Mouse (Mus musculus) cerebellum, adult 9-10 months (tissue): ENCODE results near the gene Fam208b.
"Not testable (repeated sequence)": the region's sequence is repeated elsewhere in the genome, so short reads cannot be mapped to it uniquely, and the experiment has no call there.

Experiments used
- DNase-seq: peaks from one replicate; pipeline ENCODE4 v3.0.0; 2022

Gene Fam208b

DNA sequence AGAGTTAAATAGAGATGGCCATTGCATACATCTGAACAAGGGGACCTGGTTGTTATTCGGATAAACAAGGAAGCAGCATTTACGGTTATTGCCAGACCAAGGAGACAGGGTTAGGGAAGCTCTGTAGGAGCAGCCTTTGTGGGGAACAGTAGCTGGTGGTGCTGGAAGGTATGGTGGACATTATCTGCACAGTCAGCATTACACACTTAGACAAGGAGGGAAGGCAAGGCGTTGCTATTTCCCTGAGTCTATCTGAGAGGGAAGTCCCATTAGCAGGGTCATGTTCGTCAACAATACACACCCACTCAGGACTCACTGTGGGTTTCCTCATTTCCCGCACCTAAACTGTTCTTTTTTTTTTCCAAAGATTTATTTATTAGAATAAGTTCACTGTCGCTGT, 63.1 kb downstream of the Fam208b start:
- no peak for DNase-seq

DNA sequence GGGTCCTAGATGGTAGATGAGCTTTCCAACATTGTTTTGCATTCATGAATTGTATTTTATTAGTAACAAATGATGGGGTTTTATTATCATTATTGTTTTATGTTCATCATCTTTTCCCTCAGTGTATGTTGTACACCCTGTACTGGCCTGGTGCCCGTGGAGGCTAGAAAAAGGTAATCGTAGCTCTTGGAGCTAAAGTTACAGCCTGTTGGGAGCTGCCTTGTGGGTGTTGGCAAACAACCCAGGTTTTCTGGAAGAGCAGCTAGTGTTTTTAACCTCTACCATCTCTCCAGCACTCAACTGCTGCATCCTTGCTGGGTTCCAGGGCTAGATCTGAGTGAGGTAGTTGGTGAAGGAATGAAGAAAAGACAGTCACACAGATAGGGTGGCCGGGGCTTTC, 63.5 kb downstream of the Fam208b start:
- peak; percentile 57 for DNase-seq

DNA sequence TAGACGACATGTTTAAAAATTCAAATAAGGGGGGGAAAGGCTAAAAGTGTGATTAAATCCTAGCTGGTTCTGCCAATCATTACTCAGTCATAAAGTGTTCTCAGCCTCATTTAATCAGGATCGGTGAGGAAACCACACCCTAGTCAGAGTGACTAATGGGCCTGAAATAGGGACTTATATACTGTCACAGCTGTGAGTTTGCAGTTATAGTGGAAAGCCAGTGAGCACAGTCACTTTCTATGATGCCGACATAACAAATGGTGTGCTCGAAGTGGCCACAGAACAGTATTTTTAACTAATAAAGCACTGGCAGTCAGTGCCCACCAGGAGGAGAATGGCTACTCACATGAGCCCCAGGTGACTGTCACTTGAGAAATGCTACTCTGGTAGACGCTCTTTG, 66.0 kb downstream of the Fam208b start:
- DNase-seq, result no peak

DNA sequence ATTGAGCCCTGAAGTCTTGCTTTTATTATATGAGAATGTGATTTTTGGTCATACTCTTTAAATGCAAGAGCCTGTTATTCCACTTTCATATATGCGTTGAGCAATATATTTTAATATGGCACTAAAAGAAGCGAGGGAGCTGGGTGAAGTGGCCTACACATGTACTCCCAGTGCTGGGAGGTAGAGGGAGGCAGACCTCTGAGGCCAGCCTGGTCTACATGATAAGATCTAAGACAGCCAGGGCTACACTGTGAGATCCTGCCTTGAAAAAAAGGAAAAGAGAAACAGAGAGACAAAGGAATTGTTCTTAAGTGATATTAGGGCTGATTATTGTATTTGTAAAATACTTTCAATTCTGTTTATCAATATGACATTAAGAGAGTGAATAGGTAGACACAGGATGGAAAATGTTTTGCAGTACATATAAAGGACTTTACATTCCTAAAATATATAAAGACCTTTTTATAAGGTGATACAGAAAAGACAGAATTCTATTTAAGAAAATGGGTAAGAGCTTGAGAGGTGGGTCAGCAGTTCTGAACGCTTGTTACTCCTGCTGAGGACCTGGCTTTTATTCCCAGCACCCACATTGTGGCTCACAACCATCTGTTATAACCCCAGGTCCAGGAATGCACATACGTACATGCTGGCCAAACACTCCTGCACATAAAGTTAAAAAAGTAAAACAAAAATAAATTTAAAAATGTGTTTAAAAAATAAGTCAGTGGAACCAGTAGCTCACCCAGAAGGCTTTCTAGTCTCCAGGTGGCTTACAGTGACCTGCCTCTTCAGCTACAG, 66.6 kb downstream of the Fam208b start:
- peak; percentile 59 for DNase-seq

DNA sequence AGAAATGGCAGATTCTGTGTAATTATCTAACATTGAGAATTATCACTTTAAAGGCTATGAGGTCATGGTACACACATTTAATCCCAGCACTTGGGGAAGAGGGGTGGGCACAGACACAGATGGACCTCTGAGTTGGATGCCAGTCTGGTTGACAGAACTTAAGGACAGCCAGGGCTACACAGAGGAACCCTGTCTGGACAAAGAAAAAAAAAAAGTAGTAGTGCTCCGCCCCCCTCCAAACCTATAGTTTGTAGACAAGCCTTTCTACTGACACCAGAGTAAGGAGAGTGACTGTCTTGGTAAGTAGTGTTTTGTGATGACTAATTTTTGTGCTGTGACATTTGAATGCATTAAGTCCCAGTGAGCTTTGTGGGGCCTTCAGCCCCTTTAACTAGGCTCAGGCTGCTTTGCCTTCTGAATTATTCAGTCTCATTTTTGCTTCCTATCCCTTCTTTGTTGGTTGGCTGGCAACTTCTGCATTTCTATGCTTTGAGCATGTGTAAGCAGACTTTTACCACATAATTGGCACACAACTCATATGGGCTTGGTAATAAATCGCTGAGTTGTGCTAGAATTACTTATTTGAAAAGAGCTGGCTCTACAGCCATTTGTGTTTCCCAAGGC, 69.6 kb downstream of the Fam208b start:
- DNase-seq, result no peak

DNA sequence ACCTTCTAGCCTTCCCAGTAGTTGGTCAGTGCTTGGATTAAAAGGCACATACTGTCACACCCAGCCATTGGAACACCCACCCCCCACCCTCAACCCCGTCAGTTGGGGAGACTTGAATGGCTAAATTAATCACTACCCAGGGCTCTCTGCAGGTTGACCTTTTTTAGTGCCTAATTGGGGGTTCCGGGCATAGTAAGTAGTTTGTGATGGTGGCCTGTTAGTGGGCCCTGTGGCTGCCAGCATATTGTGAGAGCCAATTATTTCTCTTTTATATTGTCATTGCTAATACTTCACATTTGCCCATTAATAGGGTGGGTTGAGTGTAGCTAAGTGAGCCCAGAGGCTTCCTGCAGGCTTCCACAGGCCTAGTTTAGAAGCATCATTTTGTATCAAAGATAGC, 70.7 kb downstream of the Fam208b start:
- DNase-seq, result no peak

DNA sequence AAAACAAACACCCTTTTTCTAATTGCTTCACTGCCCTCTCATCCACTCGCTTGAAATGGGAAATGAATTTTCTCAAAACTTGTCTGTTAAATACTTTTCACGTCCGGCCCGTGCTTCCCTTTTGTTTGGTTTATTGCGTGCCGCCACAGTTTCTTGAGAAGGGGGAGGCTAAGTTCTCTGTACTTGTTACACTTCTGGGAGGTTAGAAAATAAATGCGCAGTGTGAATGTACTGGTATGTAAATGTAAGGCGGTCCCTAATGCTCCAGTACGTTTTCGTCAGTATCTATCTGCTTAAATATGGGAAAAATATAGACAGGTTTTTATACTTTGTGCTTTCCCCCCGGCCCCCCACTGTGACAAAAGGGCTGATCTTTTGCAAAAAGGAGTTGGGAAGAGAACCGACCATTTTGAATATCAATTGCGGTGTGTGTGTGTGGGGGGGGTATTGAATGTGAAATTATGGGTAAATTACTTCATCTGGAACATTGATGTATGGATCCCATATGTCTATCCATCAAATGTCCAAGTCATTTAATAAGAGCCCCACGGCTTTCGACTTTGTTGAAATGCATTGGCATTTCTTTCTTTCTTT, 71.8 kb downstream of the Fam208b start:
- no peak for DNase-seq

DNA sequence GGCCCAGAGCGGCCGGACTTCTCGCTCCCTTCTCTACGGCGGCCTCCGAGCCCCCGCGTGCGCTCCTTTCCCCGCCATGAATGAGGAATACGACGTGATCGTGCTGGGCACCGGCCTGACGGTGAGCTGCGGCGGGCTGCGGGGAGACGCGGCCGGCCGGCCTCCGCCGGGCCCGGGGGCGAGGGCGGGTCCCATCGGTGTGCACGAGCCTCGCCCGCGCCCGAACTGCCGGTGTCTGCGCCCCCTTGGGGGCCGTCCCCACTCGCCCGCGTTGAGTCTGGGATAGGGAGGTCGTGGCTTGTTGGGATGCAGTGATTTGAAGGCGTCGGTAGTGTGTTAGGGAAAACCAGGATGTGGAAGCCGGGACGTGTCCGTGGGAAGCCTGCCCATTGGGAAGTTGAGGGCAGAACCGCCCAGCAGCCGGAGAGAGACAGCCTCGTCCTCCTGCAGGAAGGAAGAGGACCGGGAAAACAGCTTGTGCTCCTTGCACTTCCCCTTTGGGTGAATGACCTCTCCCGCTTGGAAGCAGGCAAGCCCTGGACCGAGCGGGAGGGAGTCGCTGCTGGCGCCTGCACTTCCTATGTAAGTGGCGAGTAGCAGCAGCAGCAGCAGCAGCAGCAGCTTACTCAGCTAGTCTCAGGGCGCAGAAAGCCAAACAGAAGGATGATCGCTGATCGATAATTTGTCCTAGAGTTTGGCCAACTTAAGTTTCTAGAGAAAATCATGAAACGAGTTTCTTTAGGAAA, 72.5 kb downstream of the Fam208b start:
- peak; percentile 80 for DNase-seq

DNA sequence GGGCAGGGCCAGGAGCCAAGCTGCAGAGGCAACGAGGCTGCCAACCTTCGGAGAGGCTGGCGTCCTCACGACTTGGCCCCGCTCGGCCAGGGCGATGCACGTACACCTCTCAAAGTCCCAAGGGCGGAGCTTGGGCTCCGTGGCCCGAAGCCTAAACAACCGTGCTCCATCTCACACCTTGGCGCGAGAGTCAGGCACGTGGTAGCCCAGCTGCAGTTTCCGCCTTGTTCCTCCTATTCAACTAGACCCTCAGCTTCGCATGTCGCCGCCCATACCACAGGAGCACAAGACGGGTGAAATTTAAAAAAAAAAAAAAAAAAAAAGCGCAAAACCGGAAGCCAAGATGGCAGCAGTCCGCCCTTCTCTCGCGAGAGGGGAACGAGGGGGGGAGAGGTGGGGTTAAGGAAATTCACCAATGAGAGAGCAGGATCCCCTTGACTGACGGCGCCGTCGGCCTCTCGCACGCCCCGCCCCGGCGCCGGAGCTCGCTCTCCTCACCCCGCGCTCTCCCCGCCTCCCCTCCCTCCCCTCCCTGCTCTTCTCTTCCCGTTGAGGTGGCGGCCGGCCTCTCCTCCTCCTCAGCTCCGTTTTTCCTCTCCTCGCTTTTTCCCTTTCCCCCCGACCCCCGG, 73.2 kb downstream of the Fam208b start, which contains the start of gene Gdi2:
Gdi2 (plus strand) TSS at position 470 of the 629 bp plus-strand sequence.
- peak; percentile 94 for DNase-seq

DNA sequence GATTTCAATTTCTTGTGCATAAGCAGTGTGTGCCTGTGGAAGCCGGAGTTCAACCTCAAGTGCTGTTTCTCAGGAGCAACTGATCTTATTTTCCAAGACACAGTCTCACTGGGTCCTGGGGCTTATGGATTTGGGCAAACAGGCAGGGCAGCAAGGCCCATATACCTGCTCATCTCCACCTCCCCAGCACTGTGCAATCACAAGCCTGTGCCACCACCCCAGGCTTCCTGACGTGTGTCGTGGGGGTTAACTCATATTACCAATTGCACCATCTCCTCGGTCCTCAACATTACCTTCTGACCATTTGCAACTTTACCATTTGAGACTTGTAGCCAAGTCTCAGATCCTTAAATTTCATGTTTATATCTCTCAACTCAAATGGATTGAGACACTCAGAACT, 76.8 kb downstream of the Fam208b start:
- no peak for DNase-seq

DNA sequence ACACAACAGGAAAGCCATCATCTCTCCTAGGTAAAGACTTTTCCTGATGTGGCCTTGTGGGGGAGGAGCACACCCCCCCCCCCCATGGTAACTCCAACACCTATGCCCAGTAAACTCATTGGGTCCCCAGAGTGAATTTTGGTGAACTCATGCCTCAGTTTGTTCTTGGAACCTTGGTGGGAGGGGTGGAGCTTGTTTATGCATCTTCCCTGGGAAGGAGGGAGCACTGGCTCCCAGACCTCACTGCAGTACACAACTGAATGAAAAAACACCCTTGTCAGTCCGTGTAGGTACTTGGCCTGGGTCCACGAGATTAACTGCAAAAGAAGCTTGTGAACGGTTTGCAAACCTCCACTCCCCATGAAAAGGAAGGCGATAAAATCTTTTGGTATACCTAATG, 78.5 kb downstream of the Fam208b start:
- no peak for DNase-seq

DNA sequence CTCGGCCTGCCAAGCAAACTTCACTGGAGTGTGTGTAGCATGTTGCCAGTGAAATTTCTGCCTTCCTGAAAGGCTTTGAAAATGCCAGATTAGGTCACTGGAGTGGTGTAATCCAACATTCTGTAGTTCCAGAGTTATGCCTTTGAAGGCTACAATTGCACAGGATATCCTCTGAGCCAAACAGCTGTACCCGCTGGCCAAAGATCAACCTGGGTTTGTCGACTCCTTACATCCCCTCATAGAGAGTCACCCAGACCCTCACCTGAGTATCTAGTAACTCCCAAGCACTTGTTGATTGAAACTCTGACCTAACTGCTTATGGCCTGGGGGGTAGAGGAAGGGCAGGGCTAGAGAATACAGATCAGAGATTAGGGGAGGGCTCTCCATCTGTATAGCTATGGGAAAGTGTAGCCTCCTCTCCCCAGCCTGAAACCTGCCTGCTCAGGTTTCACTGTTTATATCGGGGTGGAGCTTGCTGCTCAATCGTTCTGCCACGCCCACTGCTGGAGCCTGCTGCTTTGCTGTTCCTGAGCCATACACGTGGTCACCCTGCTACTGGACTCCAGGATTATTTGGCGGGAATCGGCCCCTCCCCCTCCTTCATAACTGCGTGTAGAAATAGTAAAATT, 79.1 kb downstream of the Fam208b start:
- no peak for DNase-seq

DNA sequence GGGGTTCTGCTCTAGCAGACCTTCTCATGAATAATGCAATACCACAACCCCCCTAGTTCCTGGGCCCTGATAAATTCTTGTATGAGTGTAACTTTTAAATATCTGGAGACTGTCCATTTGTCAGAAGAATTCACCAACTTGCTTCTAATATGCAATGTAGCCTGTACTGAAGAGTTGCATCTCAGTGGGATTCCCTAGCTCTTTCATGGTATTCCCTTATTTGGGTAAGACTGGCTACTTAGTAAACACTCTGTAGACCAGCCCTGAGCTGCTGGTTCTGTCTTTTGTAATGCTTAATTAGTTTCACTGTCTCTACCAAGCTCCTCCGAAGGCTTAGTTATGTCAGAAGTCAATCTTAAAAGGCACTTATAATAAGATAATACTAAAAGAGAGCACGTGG, 79.7 kb downstream of the Fam208b start:
- DNase-seq, result not testable (repeated sequence)

DNA sequence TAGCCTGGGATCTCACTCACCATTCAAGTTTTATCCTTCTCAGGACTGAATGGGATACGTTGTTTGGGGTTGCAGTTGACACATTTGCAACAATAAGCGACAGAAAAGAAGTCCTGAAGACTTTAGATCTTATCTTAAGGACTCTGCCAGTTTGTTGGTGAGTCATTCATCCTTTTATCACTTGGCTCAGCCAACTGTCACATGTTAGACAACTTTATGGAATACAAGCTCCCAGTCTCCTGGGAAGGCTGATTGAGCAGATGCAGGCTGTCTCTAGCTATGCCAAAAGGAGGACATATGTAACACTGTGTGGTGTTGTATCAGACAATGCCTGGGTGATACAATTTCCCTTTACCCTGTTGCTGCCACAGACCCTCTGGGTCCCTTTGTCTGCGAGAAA, 80.5 kb downstream of the Fam208b start:
- DNase-seq, result no peak

DNA sequence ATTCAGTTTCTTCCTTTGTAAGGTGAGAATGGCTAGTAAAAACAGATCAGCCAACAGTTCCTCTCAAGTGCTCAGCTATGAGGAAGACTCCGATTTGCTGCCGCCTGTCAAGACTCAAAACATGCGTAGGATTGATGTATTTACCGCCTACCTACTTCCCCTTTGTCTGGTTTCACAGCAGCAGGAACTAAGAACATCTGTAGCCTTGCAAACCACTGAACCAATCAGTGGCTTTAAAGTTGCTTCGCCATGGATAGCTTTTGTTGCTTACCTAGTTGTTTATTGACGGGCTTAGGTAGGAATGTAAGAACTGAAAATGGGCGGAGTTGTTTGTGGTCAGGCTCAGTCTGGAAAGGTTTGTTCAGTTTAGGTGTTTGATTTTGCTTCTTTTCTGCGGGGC, 84.6 kb downstream of the Fam208b start:
- no peak for DNase-seq

DNA sequence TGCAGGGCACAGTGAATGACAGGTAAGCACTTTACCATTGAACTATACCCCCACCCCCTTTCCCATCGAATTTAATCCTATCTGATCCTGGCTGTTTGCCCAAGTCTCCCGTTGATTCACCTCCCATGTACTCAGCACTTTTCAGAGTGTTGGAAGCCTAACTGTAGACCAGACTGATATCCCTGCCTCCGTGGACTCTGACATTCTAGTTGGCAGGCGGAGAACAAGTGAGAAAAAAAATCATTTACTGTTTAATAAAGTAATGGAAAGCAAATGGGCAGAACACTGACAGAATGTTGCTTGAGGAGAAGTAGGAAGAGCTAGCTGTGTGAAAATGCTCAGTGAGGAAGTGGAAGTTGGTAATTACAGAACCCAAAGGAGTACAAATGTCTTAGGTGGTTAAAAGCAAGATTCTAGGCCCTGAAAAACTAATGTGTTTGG, 85.3 kb downstream of the Fam208b start:
- DNase-seq, result no peak

DNA sequence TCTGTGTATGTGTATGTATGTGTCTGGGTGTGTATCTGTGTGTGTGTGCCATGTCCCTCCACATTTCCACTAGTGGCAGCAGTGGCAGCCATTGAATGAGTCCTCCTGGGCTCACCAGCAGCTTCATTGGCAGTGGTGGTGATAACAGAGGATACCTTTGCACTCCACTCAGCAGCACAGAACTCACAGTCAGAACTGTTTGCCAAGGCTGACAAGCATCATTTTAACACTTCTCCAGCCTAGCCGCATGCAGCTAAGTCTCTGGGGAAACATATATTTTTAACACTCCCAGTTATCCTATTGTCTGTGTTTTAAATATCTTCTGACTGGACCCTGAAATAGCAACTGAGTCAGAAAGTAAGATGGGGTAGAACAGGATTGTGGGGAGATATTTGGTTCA, 87.0 kb downstream of the Fam208b start:
- no peak for DNase-seq

DNA sequence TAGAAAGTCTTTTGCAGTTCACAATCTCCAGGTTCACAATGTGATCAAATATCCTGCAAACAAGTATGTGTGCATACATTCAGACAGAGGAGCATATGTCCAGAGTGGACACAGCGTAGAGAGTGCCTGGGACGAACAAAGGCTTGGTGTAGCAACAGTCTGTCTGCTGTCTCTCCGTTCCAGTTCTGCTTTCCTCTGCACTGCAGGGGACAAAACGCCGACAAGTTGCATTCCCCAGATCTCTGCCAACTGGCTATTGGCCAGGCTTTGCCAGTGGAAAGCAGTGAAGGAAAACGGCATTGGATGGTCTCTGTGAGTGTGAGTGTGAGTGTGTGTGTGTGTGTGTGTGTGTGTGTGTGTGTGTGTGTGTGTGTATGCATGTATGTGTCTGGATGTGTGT, 87.4 kb downstream of the Fam208b start:
- no peak for DNase-seq

DNA sequence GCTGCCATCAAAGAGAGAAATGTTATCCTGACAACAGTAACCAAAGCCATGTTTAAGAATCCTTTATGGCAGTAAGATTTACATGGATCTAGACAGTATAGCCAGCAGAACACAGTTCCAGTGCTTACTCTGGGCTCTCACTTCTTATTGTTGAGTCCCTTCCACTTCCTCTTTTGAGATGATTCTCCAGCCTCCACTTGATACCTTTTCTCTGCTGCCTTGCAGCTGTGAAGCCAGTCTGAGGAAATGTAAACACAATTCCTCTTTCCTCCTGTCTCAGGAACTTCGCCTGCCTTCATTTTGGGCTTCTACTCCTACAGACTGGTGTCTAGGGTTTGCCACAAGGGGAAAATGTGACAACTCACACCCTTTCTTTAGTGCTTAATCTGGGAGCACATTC, 90.9 kb downstream of the Fam208b start:
- not testable (repeated sequence) for DNase-seq

DNA sequence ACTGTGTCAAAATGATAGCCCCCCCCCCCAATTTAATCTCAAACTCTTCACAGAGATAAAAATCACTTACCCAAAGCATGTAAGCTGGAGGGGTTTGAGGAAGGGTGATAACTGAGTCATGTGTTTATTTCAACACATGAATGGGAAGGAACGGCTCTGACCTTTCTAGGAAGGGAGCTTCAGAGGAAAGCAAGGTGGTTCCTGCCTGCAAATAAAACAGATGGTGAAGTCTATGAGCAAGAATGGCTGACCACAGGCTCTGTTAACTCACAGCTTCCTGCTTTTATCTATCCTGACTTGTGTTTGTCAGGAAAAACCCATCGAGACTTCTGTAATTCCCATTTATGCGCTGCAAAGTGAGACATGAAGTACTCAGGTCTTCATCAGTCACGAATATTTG, 91.6 kb downstream of the Fam208b start:
- not testable (repeated sequence) for DNase-seq
